Mouse (Mus musculus) forebrain, embryonic 11.5 days (tissue): ENCODE data around the gene Slc17a5. TPM values are rescaled to one million over a fixed set of nuclear protein-coding genes. Genes with fewer than 3 reads are reported as not detected.

ENCODE experiments used
- ATAC-seq: fragments of 200-750 bp; cut with Nextera tagmentation; replicated peaks from 2 replicates; pipeline ENCODE4 v1.8.0; 2017; ENCODE audit warnings: moderate TSS enrichment; ENCODE audit not compliant: low FRiP score
- DNase-seq: peaks from one replicate; pipeline ENCODE4 v3.0.0-alpha.2; 2017; ENCODE audit warnings: low spot score
- H3K27ac ChIP-seq: fragments of 300-500 bp; sonication (generic); 2 replicates; pipeline ENCODE4 v1.5.1; 2014; ENCODE audit warnings: low read depth, low read length
- H3K27me3 ChIP-seq: fragments of 300-500 bp; sonication (generic); 2 replicates; pipeline ENCODE4 v1.6.1; 2014; ENCODE audit warnings: mild to moderate bottlenecking, low read length, mixed read lengths; ENCODE audit not compliant: control insufficient read depth, insufficient read depth
- H3K36me3 ChIP-seq: fragments of 300-500 bp; sonication (generic); 2 replicates; pipeline ENCODE4 v1.6.1; 2014; ENCODE audit warnings: mild to moderate bottlenecking, low read length, moderate library complexity, mixed read lengths; ENCODE audit not compliant: control insufficient read depth, insufficient read depth
- H3K4me1 ChIP-seq: fragments of 300-500 bp; sonication (generic); replicated peaks from 2 replicates; pipeline ENCODE4 v1.6.1; 2014; ENCODE audit warnings: low read length, mixed read lengths; ENCODE audit not compliant: control insufficient read depth, insufficient read depth
- H3K4me2 ChIP-seq: fragments of 300-500 bp; sonication (generic); 2 replicates; pipeline ENCODE4 v1.6.1; 2014; ENCODE audit warnings: low read depth, mild to moderate bottlenecking, low read length, moderate library complexity, mixed read lengths; ENCODE audit not compliant: severe bottlenecking
- H3K4me3 ChIP-seq: fragments of 300-500 bp; sonication (generic); 2 replicates; pipeline ENCODE4 v1.5.1; 2014; ENCODE audit warnings: low read depth, low read length
- H3K9ac ChIP-seq: fragments of 300-500 bp; sonication (generic); 2 replicates; pipeline ENCODE4 v1.6.1; 2014; ENCODE audit warnings: low read length
- H3K9me3 ChIP-seq: fragments of 300-500 bp; sonication (generic); 2 replicates; pipeline ENCODE4 v1.6.1; 2016; ENCODE audit warnings: low read length, mixed read lengths; ENCODE audit not compliant: control insufficient read depth
- WGBS: fragments of 180-500 bp; shearing (Covaris S2); extraction: QIAGEN DNeasy Blood & Tissue Kit; methylation state at CpG from one replicate; pipeline ENCODE4 v1.1.7; 2014; 5-methylcytosine and 5-hydroxymethylcytosine counted together
- polyA plus RNA-seq: library from polyadenylated mRNA; unstranded; fragments of >200 nt; fragmentation: Nextera tagmentation; extraction: Ambion mirVana; gene quantifications from 2 replicates; pipeline ENCODE4 v1.2.1, GENCODE M21; 2014

Slc17a5 gene
- polyA plus RNA-seq, 1 experiment from 2014 or later = 10.1 TPM

- WGBS = 52% methylated on average over 10 of the region's 10 CpGs
- Histone ChIP-seq H3K9me3 (no peaks in the 10 kb centered on the region), H3K27ac (no peak overlapping the region), H3K4me2 (no peak overlapping the region), H3K4me3 (no peak overlapping the region), H3K9ac (no peak overlapping the region), H3K4me1 (no peaks in the 10 kb centered on the region), H3K27me3 (no peaks in the 10 kb centered on the region), H3K36me3 (no peaks in the 10 kb centered on the region; the same call in 1 of the 2 replicates)
- ATAC-seq (no peak), DNase-seq (no peak)
These were observed 8.0 kb downstream of the Slc17a5 start for GRCm38 (mm10) chr9:78579644-78580396.

GRCm38 (mm10) chr9:78578824-78579223 is 9.0 kb downstream of the Slc17a5 start:
- Histone ChIP-seq H3K4me1 (no peaks in the 10 kb centered on the region), H3K4me3 (no peak overlapping the region), H3K4me2 (no peak overlapping the region), H3K9ac (no peak overlapping the region), H3K27me3 (no peaks in the 10 kb centered on the region), H3K36me3 (no peaks in the 10 kb centered on the region; the same call in 1 of the 2 replicates), H3K9me3 (no peaks in the 10 kb centered on the region), H3K27ac (no peak overlapping the region)
- no peak for ATAC-seq
- no peak for DNase-seq
- 92% methylated on average over 7 of the region's 7 CpGs for WGBS

GRCm38 (mm10) chr9:78576466-78576865 is 11.4 kb downstream of the Slc17a5 start:
- WGBS = 91% methylated on average over 5 of the region's 5 CpGs
- Histone ChIP-seq H3K36me3 (no peaks in the 10 kb centered on the region; the same call in 1 of the 2 replicates), H3K4me1 (no peaks in the 10 kb centered on the region), H3K4me3 (no peak overlapping the region), H3K4me2 (no peak overlapping the region), H3K9me3 (no peaks in the 10 kb centered on the region), H3K27me3 (no peaks in the 10 kb centered on the region), H3K9ac (no peak overlapping the region), H3K27ac (no peak overlapping the region)
- DNase-seq (no peak), ATAC-seq (no peak)

GRCm38 (mm10) chr9:78569934-78570333 is 17.9 kb downstream of the Slc17a5 start:
- Histone ChIP-seq H3K4me3 (no peak overlapping the region), H3K27me3 (no peaks in the 10 kb centered on the region), H3K9me3 (no peaks in the 10 kb centered on the region), H3K36me3 (no peaks in the 10 kb centered on the region), H3K4me2 (no peak overlapping the region), H3K9ac (no peak overlapping the region), H3K27ac (no peak overlapping the region), H3K4me1 (no peaks in the 10 kb centered on the region)
- DNase-seq (no peak), ATAC-seq (no peak)
- WGBS = 93% methylated on average over 9 of the region's 9 CpGs

GRCm38 (mm10) chr9:78559479-78559878 is 28.4 kb downstream of the Slc17a5 start:
- DNase-seq (no peak), ATAC-seq (no peak)
- 89% methylated on average over 4 of the region's 4 CpGs for WGBS
- no peaks in the 10 kb centered on the region for H3K4me1 ChIP-seq
- H3K9me3 ChIP-seq = no peaks in the 10 kb centered on the region
- H3K27me3 ChIP-seq = no peaks in the 10 kb centered on the region
- no peak overlapping the region for H3K4me2 ChIP-seq
- no peaks in the 10 kb centered on the region for H3K36me3 ChIP-seq
- H3K4me3 ChIP-seq = no peak overlapping the region
- H3K27ac ChIP-seq = no peak overlapping the region
- no peak overlapping the region for H3K9ac ChIP-seq

GRCm38 (mm10) chr9:78558586-78559214 is 29.1 kb downstream of the Slc17a5 start:
- H3K4me2 ChIP-seq = no peak overlapping the region
- no peak overlapping the region for H3K9ac ChIP-seq
- 90% methylated on average over 8 of the region's 8 CpGs for WGBS
- no peaks in the 10 kb centered on the region for H3K4me1 ChIP-seq
- no peaks in the 10 kb centered on the region for H3K36me3 ChIP-seq
- DNase-seq (no peak), ATAC-seq (no peak)
- H3K27ac ChIP-seq = no peak overlapping the region
- no peaks in the 10 kb centered on the region for H3K27me3 ChIP-seq
- H3K4me3 ChIP-seq = no peak overlapping the region
- H3K9me3 ChIP-seq = no peaks in the 10 kb centered on the region

- WGBS = 89% methylated on average over 1 of the region's 1 CpGs
- Histone ChIP-seq H3K9ac (no peak overlapping the region), H3K4me3 (no peak overlapping the region), H3K36me3 (no peaks in the 10 kb centered on the region), H3K9me3 (no peaks in the 10 kb centered on the region), H3K4me2 (no peak overlapping the region), H3K4me1 (no peaks in the 10 kb centered on the region), H3K27me3 (no peaks in the 10 kb centered on the region), H3K27ac (no peak overlapping the region)
- ATAC-seq (no peak), DNase-seq (no peak)
These were observed 30.8 kb downstream of the Slc17a5 start for GRCm38 (mm10) chr9:78557041-78557440.

GRCm38 (mm10) chr9:78552984-78553383 is 34.9 kb downstream of the Slc17a5 start:
- no peak overlapping the region for H3K4me2 ChIP-seq
- no peaks in the 10 kb centered on the region for H3K36me3 ChIP-seq
- no peak overlapping the region for H3K4me3 ChIP-seq
- ATAC-seq = no peak
- H3K27ac ChIP-seq = no peak overlapping the region
- no peaks in the 10 kb centered on the region for H3K4me1 ChIP-seq
- DNase-seq = peak; percentile 83
- no peaks in the 10 kb centered on the region for H3K27me3 ChIP-seq
- WGBS = 43% methylated on average over 12 of the region's 12 CpGs
- H3K9ac ChIP-seq = no peak overlapping the region
- H3K9me3 ChIP-seq = no peaks in the 10 kb centered on the region

- no peak for ATAC-seq
- Histone ChIP-seq H3K4me1 (no peaks in the 10 kb centered on the region), H3K4me2 (no peak overlapping the region), H3K4me3 (no peak overlapping the region), H3K9ac (no peak overlapping the region), H3K36me3 (no peaks in the 10 kb centered on the region), H3K27ac (no peak overlapping the region), H3K27me3 (no peaks in the 10 kb centered on the region), H3K9me3 (no peaks in the 10 kb centered on the region)
- DNase-seq = no peak
- 84% methylated on average over 4 of the region's 4 CpGs for WGBS
These were observed 36.1 kb downstream of the Slc17a5 start for GRCm38 (mm10) chr9:78551761-78552160.
